ENCODE assay signal across 7 mouse cellular contexts in the genomic region with DNA sequence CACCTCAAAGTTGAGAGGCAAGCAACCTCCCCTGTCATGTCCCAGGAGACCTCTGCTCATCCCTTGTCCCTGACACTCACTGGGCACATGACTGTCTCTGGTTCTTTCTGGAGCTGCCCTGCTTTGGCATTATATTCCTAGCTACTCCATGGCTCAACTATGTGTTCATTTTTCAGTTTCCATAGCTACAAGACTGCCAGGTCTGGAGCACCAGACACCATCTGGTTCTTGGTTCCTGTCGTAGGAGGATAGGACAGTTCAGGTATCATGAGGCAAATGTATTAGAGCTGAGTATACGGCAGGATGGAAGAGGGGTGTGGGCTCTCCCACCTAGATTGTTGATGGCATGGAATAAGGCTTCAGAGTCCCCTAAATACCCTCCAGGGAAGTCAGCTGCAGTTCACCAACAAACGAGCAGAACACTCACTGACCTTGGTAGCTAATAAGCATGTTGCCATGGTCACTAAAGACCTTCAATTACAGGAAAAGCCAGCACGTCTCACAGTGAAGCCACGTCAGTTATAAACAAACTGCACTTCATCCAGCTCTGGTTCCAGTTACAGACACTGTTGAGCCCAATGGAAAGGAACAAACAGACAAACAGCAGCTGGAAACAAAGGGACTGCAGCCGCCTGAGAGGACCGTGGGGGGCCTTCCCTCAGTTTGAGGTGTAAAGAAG.
DNase-seq lines count a peak whose midpoint lies in the region; ATAC-seq and TF ChIP-seq lines count a peak whose summit lies in the region.

No protein-coding gene starts in this region.

- H3K4me3 ChIP-seq in embryonic facial prominence, embryonic 10.5 days = no peak overlapping the region
- no peak overlapping the region for H3K4me3 ChIP-seq in intestine, embryonic 16.5 days (ENCODE audit: low read length)
- no peak overlapping the region for H3K4me3 ChIP-seq in stomach, postnatal 0 days (ENCODE audit: low read depth, low read length)

- H3K4me2 ChIP-seq in intestine, embryonic 16.5 days (ENCODE audit: low read depth, low read length) = no peak overlapping the region
- no peak overlapping the region for H3K4me2 ChIP-seq in stomach, postnatal 0 days (replicated peaks; ENCODE audit: low read depth)

- H3K36me3 ChIP-seq in embryonic facial prominence, embryonic 10.5 days (replicated peaks) = no peaks in the 10 kb centered on the region
- H3K36me3 ChIP-seq in intestine, embryonic 16.5 days (ENCODE audit: control insufficient read depth, insufficient read depth, low read length) = no peaks in the 10 kb centered on the region
- no peaks in the 10 kb centered on the region for H3K36me3 ChIP-seq in stomach, postnatal 0 days (ENCODE audit: control insufficient read depth, insufficient read depth, low read length)

- no peak for TF ChIP-seq EP300 in stomach, postnatal 0 days (optimal IDR thresholded peaks at IDR 0.05)

- no peaks in the 10 kb centered on the region for H3K9me3 ChIP-seq in embryonic facial prominence, embryonic 10.5 days
- no peaks in the 10 kb centered on the region for H3K9me3 ChIP-seq in intestine, embryonic 16.5 days (ENCODE audit: control insufficient read depth, low read length)
- no peaks in the 10 kb centered on the region for H3K9me3 ChIP-seq in stomach, postnatal 0 days (ENCODE audit: control insufficient read depth, low read length)

- peak overlapping the region; percentile 85 for H3K27ac ChIP-seq in embryonic facial prominence, embryonic 10.5 days (replicated peaks)
- H3K27ac ChIP-seq in intestine, embryonic 16.5 days (ENCODE audit: low read length) = peak overlapping the region; percentile 41; the same call in 1 of the 2 replicates
- 0 out of 2 replicates have a peak overlapping the region, but pooled peaks have one; percentile 20 for H3K27ac ChIP-seq in stomach, postnatal 0 days (replicated peaks)

- no peak overlapping the region for H3K9ac ChIP-seq in intestine, embryonic 16.5 days (ENCODE audit: low read depth, low read length)
- no peak overlapping the region for H3K9ac ChIP-seq in stomach, postnatal 0 days (ENCODE audit: low read length)

- TF ChIP-seq CTCF in stomach, postnatal 0 days (IDR thresholded peaks at IDR 0.05; ENCODE audit: low read depth) = no peak

- DNase-seq in ovary, adult 18-20 months (ENCODE audit: low spot score) = peak; percentile 28
- DNase-seq in ovary, postnatal 10 days (ENCODE audit: low spot score) = no peak
- peak; percentile 59 for DNase-seq in embryonic facial prominence, embryonic 10.5 days (ENCODE audit: low spot score)
- DNase-seq in stomach, postnatal 0 days (ENCODE audit: low spot score) = no peak
- DNase-seq in thymus, adult 18-20 months = no peak

- peak; percentile 69 for ATAC-seq in intestine, embryonic 16.5 days
- no peak for ATAC-seq in stomach, postnatal 0 days (ENCODE audit: low FRiP score, low TSS enrichment)
- ATAC-seq in monocyte, adult 5-6 weeks (replicated peaks; ENCODE audit: insufficient number of reproducible peaks, low FRiP score, low TSS enrichment, poor library complexity, severe bottlenecking) = no peak

- H3K27me3 ChIP-seq in embryonic facial prominence, embryonic 10.5 days (replicated peaks; ENCODE audit: low read depth, poor library complexity, severe bottlenecking) = no peaks in the 10 kb centered on the region
- no peaks in the 10 kb centered on the region for H3K27me3 ChIP-seq in intestine, embryonic 16.5 days (replicated peaks; ENCODE audit: control insufficient read depth, insufficient read depth, low read length)
- no peaks in the 10 kb centered on the region for H3K27me3 ChIP-seq in stomach, postnatal 0 days (ENCODE audit: control insufficient read depth, insufficient read depth, low read length)

- peaks cover 41% of the 10 kb centered on the region for H3K4me1 ChIP-seq in embryonic facial prominence, embryonic 10.5 days
- H3K4me1 ChIP-seq in intestine, embryonic 16.5 days (ENCODE audit: control insufficient read depth, insufficient read depth, low read length) = peaks cover 5% of the 10 kb centered on the region
- H3K4me1 ChIP-seq in stomach, postnatal 0 days (replicated peaks; ENCODE audit: control insufficient read depth, insufficient read depth) = no peaks in the 10 kb centered on the region

- 8% methylated on average over 7 of the region's 7 CpGs for WGBS in embryonic facial prominence, embryonic 10.5 days
- 16% methylated on average over 7 of the region's 7 CpGs for WGBS in intestine, embryonic 16.5 days
- 23% methylated on average over 7 of the region's 7 CpGs for WGBS in stomach, postnatal 0 days

Comparison
In these comparisons a context has a peak if more than half of its experiments do, and no peak if none do; other contexts are left out.
1. DNase-seq: peak in ovary, adult 18-20 months (single experiment) and embryonic facial prominence, embryonic 10.5 days (single experiment); none in ovary, postnatal 10 days (single experiment), stomach, postnatal 0 days (single experiment) and thymus, adult 18-20 months (0 of 2).
2. H3K27ac ChIP-seq: peak in every context shown above with its lines; median percentile 85 in embryonic facial prominence, embryonic 10.5 days; 41 in intestine, embryonic 16.5 days; 20 in stomach, postnatal 0 days.